Mouse (Mus musculus) heart, postnatal 10 days (tissue): Measurements from ENCODE around the gene Dazap1. TPM values are rescaled to one million over a fixed set of nuclear protein-coding genes. Genes with fewer than 3 reads are reported as not detected.
"Not testable (repeated sequence)": the region's sequence is repeated elsewhere in the genome, so short reads cannot be mapped to it uniquely, and the experiment has no call there.

Experiments
- DNase-seq, 2 experiments: peaks; one replicate each; pipeline ENCODE4 v3.0.0; 2021
- intact Hi-C: fragments of 180-260 bp; cut with DNase I; formaldehyde crosslinking; loops from one replicate; pipeline ENCODE4 v1.15.1; 2025
- total RNA-seq, 2 experiments: library from RNA; stranded (reverse); gene quantifications; 2 replicates each; pipeline ENCODE4 v1.2.3; 2021

Dazap1 gene
- total RNA-seq, 2 experiments from 2014 or later = 86.4 to 95.4 TPM

- intact Hi-C loops, DNase-seq: not testable (repeated sequence)
These were observed 12.8 kb upstream of the Dazap1 start for GRCm38 (mm10) chr10:80248437-80248836.

GRCm38 (mm10) chr10:80248971-80249640 lies 12.2 kb upstream of the Dazap1 start, which contains the start of gene Ndufs7:
Gene Ndufs7, plus strand, starts transcription at chr10:80249121.
- peak; percentile 97 to 98 for DNase-seq
- intact Hi-C loops = no loop called here

GRCm38 (mm10) chr10:80250059-80250458 lies 11.2 kb upstream of the Dazap1 start:
- intact Hi-C loops = no loop called here
- DNase-seq = no peak

GRCm38 (mm10) chr10:80250573-80250972 lies 10.7 kb upstream of the Dazap1 start:
- no peak for DNase-seq
- intact Hi-C loops = no loop called here

- intact Hi-C loops = no loop called here
- no peak for DNase-seq
These were observed 9.3 kb upstream of the Dazap1 start for GRCm38 (mm10) chr10:80252011-80252410.

GRCm38 (mm10) chr10:80252493-80253274 lies 8.6 kb upstream of the Dazap1 start:
- peak; percentile 67 to 76 for DNase-seq
- intact Hi-C loops = no loop called here

- DNase-seq = no peak
- intact Hi-C loops = no loop called here
These were observed 7.7 kb upstream of the Dazap1 start for GRCm38 (mm10) chr10:80253551-80253950.

GRCm38 (mm10) chr10:80254331-80255297 lies 6.7 kb upstream of the Dazap1 start:
- no peak for DNase-seq
- intact Hi-C loops = no loop called here

- intact Hi-C loops = no loop called here
- DNase-seq = peak; percentile 54 to 56
These were observed 5.3 kb upstream of the Dazap1 start for GRCm38 (mm10) chr10:80255881-80256535.

GRCm38 (mm10) chr10:80257936-80258335 lies 3.4 kb upstream of the Dazap1 start:
- intact Hi-C loops = no loop called here
- DNase-seq = no peak

- intact Hi-C loops = no loop called here
- no peak for DNase-seq
These were observed 2.4 kb upstream of the Dazap1 start for GRCm38 (mm10) chr10:80258752-80259462.

- no peak for DNase-seq
- intact Hi-C loops = no loop called here
These were observed 1.9 kb upstream of the Dazap1 start for GRCm38 (mm10) chr10:80259463-80259805.

- DNase-seq = peak; percentile 78 to 80
- intact Hi-C loops = no loop called here
These were observed 1.2 kb upstream of the Dazap1 start for GRCm38 (mm10) chr10:80259861-80260641.

- DNase-seq = peak; percentile 97 to 99
- intact Hi-C loops = no loop called here
These were observed 291 bp downstream of the Dazap1 start for GRCm38 (mm10) chr10:80261585-80261968.

- intact Hi-C loops = no loop called here
- DNase-seq = no peak
These were observed 883 bp downstream of the Dazap1 start for GRCm38 (mm10) chr10:80262169-80262568.

- intact Hi-C loops = no loop called here
- no peak for DNase-seq
These were observed 1.6 kb downstream of the Dazap1 start for GRCm38 (mm10) chr10:80262776-80263365.

GRCm38 (mm10) chr10:80264341-80265148 lies 3.3 kb downstream of the Dazap1 start:
- peak; percentile 99 for DNase-seq
- intact Hi-C loops = loop anchor here (2.0 kb wide), 1 partner anchor 26 kb away; no protein-coding TSS in a partner anchor

- no peak for DNase-seq
- intact Hi-C loops = loop anchor here (2.0 kb wide), 1 partner anchor 26 kb away; no protein-coding TSS in a partner anchor
These were observed 3.8 kb downstream of the Dazap1 start for GRCm38 (mm10) chr10:80265149-80265486.
